Mouse (Mus musculus) neural tube, embryonic 14.5 days (tissue): Measurements from ENCODE around the gene Lsm2. TPM values are rescaled to one million over a fixed set of nuclear protein-coding genes. Genes with fewer than 3 reads are reported as not detected.

Source experiments
- ATAC-seq: fragments of 200-750 bp; cut with Nextera tagmentation; 2 replicates; pipeline ENCODE4 v1.8.0; 2017; ENCODE audit warnings: low read depth, mild to moderate bottlenecking, moderate TSS enrichment, moderate library complexity
- H3K27ac ChIP-seq: fragments of 300-500 bp; sonication (generic); 2 replicates; pipeline ENCODE4 v1.5.1; 2014; ENCODE audit warnings: low read depth, mild to moderate bottlenecking, control low read depth, low read length, moderate library complexity, mixed read lengths
- H3K27me3 ChIP-seq: fragments of 300-500 bp; sonication (generic); 2 replicates; pipeline ENCODE4 v1.6.1; 2014; ENCODE audit warnings: low read length; ENCODE audit not compliant: control insufficient read depth, insufficient read depth
- H3K36me3 ChIP-seq: fragments of 300-500 bp; sonication (generic); 2 replicates; pipeline ENCODE4 v1.6.1; 2014; ENCODE audit warnings: low read length, mixed read lengths; ENCODE audit not compliant: control insufficient read depth, insufficient read depth
- H3K4me1 ChIP-seq: fragments of 300-500 bp; sonication (generic); 2 replicates; pipeline ENCODE4 v1.6.1; 2014; ENCODE audit warnings: low read length; ENCODE audit not compliant: control insufficient read depth, insufficient read depth
- H3K4me2 ChIP-seq: fragments of 300-500 bp; sonication (generic); 2 replicates; pipeline ENCODE4 v1.6.1; 2014; ENCODE audit warnings: mild to moderate bottlenecking, low read depth, low read length, control low read depth
- H3K4me3 ChIP-seq: fragments of 300-500 bp; sonication (generic); 2 replicates; pipeline ENCODE4 v1.5.1; 2014; ENCODE audit warnings: low read depth, low read length, control low read depth, mixed read lengths
- H3K9ac ChIP-seq: fragments of 300-500 bp; sonication (generic); replicated peaks from 2 replicates; pipeline ENCODE4 v1.6.1; 2014; ENCODE audit warnings: low read depth, mild to moderate bottlenecking, control low read depth, low read length, mixed read lengths
- H3K9me3 ChIP-seq: fragments of 300-500 bp; sonication (generic); 2 replicates; pipeline ENCODE4 v1.6.1; 2016; ENCODE audit warnings: low read length; ENCODE audit not compliant: control insufficient read depth
- WGBS: fragments of 180-500 bp; shearing (Covaris S2); extraction: QIAGEN DNeasy Blood & Tissue Kit; methylation state at CpG from one replicate; pipeline ENCODE4 v1.1.7; 2014; 5-methylcytosine and 5-hydroxymethylcytosine counted together
- polyA plus RNA-seq: library from polyadenylated mRNA; unstranded; fragments of >200 nt; fragmentation: Nextera tagmentation; extraction: Ambion mirVana; gene quantifications from 2 replicates; pipeline ENCODE4 v1.2.1, GENCODE M21; 2014

Lsm2 gene
- polyA plus RNA-seq: 89.1 and 89.5 TPM in 2 replicates

GRCm38 (mm10) chr17:34981690-34982180, at the start of gene Lsm2:
TSS of gene Lsm2 (plus strand) at chr17:34981862.
- Histone ChIP-seq H3K4me3 (peak within 1 kb of the TSS; percentile 80), H3K4me1 (peaks cover 13% of the 10 kb centered on the region; the same call in 1 of the 2 replicates), H3K9ac (peak within 1 kb of the TSS; percentile 81), H3K27ac (peak within 1 kb of the TSS; percentile 97), H3K4me2 (peak within 1 kb of the TSS; percentile 97), H3K36me3 (peaks cover 8% of the 10 kb centered on the region), H3K9me3 (no peaks in the 10 kb centered on the region), H3K27me3 (no peaks in the 10 kb centered on the region)
- ATAC-seq: peak; percentile 95
- under 1% methylated on average over 58 of the region's 58 CpGs for WGBS

GRCm38 (mm10) chr17:34932287-34932686, 49.4 kb upstream of the Lsm2 start:
- Histone ChIP-seq H3K4me2 (peak overlapping the region; percentile 98), H3K9me3 (no peaks in the 10 kb centered on the region), H3K27me3 (no peaks in the 10 kb centered on the region), H3K27ac (no peak overlapping the region), H3K9ac (peak overlapping the region; percentile 89), H3K4me1 (0 out of 2 replicates have a peak, but pooled peaks cover 5% of the 10 kb centered on the region), H3K36me3 (peaks cover 8% of the 10 kb centered on the region; the same call in 1 of the 2 replicates), H3K4me3 (peak overlapping the region; percentile 75)
- 89% methylated on average over 8 of the region's 8 CpGs for WGBS
- no peak for ATAC-seq

GRCm38 (mm10) chr17:34934031-34934430, 47.6 kb upstream of the Lsm2 start:
- no peak overlapping the region for H3K4me2 ChIP-seq
- no peaks in the 10 kb centered on the region for H3K9me3 ChIP-seq
- H3K36me3 ChIP-seq: peaks cover 8% of the 10 kb centered on the region; the same call in 1 of the 2 replicates
- 73% methylated on average over 23 of the region's 24 CpGs for WGBS
- no peaks in the 10 kb centered on the region for H3K27me3 ChIP-seq
- no peak overlapping the region for H3K4me3 ChIP-seq
- H3K27ac ChIP-seq: no peak overlapping the region
- 0 out of 2 replicates have a peak, but pooled peaks cover 5% of the 10 kb centered on the region for H3K4me1 ChIP-seq
- ATAC-seq: no peak
- H3K9ac ChIP-seq: no peak overlapping the region

DNA sequence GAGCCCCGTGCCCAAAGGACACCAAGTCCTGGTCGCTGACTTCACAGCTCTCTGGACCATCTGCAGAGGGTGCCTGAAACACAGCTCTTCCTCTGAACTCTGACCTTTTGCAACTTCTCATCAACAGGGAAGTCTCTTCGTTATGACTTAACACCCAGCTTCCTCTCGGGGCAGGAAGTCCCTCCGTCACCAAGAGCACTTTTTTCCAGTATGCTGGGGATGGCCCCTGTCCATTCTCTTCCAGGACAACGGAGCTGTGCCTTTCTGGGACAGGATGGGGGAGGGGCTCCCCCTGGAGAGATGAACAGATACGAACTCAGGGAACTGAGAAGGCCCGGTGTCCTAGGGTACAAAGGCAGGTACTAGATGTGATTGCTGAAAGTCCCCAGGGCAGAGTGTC, 46.8 kb upstream of the Lsm2 start:
- Histone ChIP-seq H3K27me3 (no peaks in the 10 kb centered on the region), H3K9me3 (no peaks in the 10 kb centered on the region), H3K4me2 (no peak overlapping the region), H3K9ac (no peak overlapping the region), H3K4me1 (0 out of 2 replicates have a peak, but pooled peaks cover 5% of the 10 kb centered on the region), H3K36me3 (peaks cover 8% of the 10 kb centered on the region; the same call in 1 of the 2 replicates), H3K27ac (no peak overlapping the region), H3K4me3 (no peak overlapping the region)
- ATAC-seq: no peak
- WGBS: 57% methylated on average over 8 of the region's 8 CpGs

- no peaks in the 10 kb centered on the region for H3K27me3 ChIP-seq
- no peak overlapping the region for H3K27ac ChIP-seq
- H3K9ac ChIP-seq: no peak overlapping the region
- no peak overlapping the region for H3K4me3 ChIP-seq
- ATAC-seq: no peak
- H3K4me1 ChIP-seq: no peaks in the 10 kb centered on the region
- no peak overlapping the region for H3K4me2 ChIP-seq
- H3K36me3 ChIP-seq: peaks cover 8% of the 10 kb centered on the region; the same call in 1 of the 2 replicates
- no peaks in the 10 kb centered on the region for H3K9me3 ChIP-seq
- WGBS: 85% methylated on average over 6 of the region's 6 CpGs
Observed at GRCm38 (mm10) chr17:34937960-34938505, 43.6 kb upstream of the Lsm2 start.

DNA sequence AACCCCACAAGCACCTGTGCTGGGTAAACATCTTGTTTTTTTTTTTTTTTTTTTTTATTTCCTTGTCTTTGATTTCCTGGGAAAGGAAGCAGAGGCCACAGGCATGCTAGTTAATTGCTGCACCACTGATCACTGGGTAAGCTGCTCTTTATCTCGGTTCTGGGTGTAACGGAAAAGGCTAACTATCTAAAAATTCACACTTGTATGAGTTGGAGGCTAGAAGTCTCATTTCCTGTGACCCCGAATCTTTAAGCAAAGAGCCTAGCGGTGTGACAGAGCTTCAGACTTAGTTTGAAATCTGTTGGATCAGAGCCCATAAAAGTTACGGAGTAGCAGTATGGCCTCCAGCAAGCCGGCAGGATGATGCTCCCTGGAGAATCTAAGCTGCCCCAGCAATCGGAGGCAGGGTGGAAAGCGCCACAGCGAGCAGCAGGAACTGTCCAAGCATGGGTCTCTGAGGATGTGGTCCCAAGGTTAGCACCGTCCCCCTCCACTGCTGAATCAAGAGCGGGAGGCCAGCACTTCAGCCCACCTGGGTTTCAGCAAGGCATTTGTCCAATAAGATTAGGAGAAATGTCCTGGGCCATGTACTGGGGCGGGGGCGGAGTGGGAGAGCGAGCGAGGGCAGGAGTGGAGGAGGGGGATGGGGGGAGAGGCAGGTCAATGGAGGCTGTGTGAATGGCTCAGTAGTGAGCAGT, 40.2 kb upstream of the Lsm2 start:
- Histone ChIP-seq H3K4me3 (peak overlapping the region; percentile 15; the same call in 1 of the 2 replicates), H3K27ac (no peak overlapping the region), H3K4me2 (peak overlapping the region; percentile 12; the same call in 1 of the 2 replicates), H3K36me3 (no peaks in the 10 kb centered on the region), H3K4me1 (no peaks in the 10 kb centered on the region), H3K27me3 (no peaks in the 10 kb centered on the region), H3K9ac (0 out of 2 replicates have a peak overlapping the region, but pooled peaks have one; percentile 7), H3K9me3 (no peaks in the 10 kb centered on the region)
- ATAC-seq: 0 out of 2 replicates have a peak, but pooled peaks have one; percentile 2
- 8% methylated on average over 15 of the region's 15 CpGs for WGBS

DNA sequence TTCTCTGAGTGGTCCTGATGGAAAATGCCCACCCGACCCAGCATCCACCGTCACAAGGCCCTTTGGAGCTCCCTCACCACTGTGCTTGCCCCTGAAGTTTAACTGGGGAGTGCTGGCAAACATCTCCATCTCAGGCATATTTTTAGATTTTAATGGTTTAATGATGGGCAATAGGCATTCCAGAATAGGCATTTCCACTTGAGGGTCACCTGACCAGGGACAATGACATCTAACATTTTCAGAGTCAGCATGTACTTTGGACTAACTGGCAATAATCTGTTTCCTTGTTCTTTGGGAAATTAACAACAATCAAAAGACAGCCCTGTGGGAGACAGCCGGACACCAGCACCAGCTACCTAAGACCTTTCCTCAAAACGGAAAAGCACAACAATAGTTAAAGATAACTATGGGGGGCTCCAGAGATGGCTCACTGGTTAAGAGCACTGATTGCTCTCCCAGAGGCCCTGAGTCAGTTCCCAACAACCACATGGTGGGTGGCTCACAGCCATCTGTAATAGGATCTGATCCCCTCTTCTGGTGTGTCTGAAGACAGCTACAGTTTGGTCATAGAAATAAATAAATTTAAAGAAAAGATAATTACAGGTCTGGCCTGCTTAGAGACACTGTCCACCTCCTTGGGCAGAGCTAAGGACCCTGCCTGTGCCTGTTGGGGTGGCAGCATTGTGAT, 38.4 kb upstream of the Lsm2 start:
- H3K4me1 ChIP-seq: no peaks in the 10 kb centered on the region
- no peaks in the 10 kb centered on the region for H3K36me3 ChIP-seq
- H3K9ac ChIP-seq: no peak overlapping the region
- no peak overlapping the region for H3K4me2 ChIP-seq
- no peak for ATAC-seq
- no peak overlapping the region for H3K27ac ChIP-seq
- 69% methylated on average over 4 of the region's 4 CpGs for WGBS
- H3K27me3 ChIP-seq: no peaks in the 10 kb centered on the region
- H3K4me3 ChIP-seq: no peak overlapping the region
- H3K9me3 ChIP-seq: no peaks in the 10 kb centered on the region

DNA sequence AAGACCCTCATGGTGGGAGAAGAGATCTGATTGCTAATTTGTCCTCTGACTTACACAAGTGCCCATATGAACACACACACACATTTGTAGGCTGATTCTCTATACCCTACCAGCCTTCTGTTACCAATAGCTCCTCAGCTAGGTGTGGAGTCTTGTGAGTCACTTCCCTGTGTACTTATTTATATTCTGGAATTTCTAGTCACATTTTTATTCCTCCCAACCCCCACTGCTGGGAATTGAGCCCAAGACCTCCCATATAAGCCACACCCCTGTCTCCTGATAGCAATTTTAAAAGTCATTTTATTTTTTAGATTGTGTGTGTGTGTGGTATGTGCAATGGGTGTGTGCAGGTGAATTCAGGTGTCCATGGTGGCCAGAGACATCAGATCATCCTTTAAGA, 37.3 kb upstream of the Lsm2 start:
- Histone ChIP-seq H3K4me2 (no peak overlapping the region), H3K4me3 (no peak overlapping the region), H3K9me3 (no peaks in the 10 kb centered on the region), H3K27me3 (no peaks in the 10 kb centered on the region), H3K36me3 (no peaks in the 10 kb centered on the region), H3K9ac (no peak overlapping the region), H3K27ac (no peak overlapping the region), H3K4me1 (no peaks in the 10 kb centered on the region)
- no peak for ATAC-seq
